Mouse (Mus musculus) urinary bladder, postnatal 36 days (tissue): ENCODE data around the gene Hmgb1.

Experiments used
- DNase-seq, 2 experiments: peaks; one replicate each; pipeline ENCODE4 v3.0.0; 2022; ENCODE audit warnings: low spot score in 2 of 2, mixed read lengths in 1 of 2

Gene Hmgb1

GRCm38 (mm10) chr5:148998512-148998911, 185.8 kb downstream of the Hmgb1 start:
- DNase-seq, result no peak

GRCm38 (mm10) chr5:148996709-148997037, 187.6 kb downstream of the Hmgb1 start:
- DNase-seq, result no peak
